Mouse (Mus musculus): Measurements from ENCODE around the gene Mfsd2a.
A peak's percentile ranks its signal among the peaks of the same experiment; 100 is the strongest.
"Not testable (repeated sequence)": the region's sequence is repeated elsewhere in the genome, so short reads cannot be mapped to it uniquely, and the experiment has no call there.

Mfsd2a gene

GRCm38 (mm10) chr4:122961100-122961567 lies at the start of gene Mfsd2a:
Mfsd2a (minus strand) TSS chr4:122961188.
- peak; percentile 64 for ATAC-seq (ENCODE audit: low TSS enrichment)

DNA sequence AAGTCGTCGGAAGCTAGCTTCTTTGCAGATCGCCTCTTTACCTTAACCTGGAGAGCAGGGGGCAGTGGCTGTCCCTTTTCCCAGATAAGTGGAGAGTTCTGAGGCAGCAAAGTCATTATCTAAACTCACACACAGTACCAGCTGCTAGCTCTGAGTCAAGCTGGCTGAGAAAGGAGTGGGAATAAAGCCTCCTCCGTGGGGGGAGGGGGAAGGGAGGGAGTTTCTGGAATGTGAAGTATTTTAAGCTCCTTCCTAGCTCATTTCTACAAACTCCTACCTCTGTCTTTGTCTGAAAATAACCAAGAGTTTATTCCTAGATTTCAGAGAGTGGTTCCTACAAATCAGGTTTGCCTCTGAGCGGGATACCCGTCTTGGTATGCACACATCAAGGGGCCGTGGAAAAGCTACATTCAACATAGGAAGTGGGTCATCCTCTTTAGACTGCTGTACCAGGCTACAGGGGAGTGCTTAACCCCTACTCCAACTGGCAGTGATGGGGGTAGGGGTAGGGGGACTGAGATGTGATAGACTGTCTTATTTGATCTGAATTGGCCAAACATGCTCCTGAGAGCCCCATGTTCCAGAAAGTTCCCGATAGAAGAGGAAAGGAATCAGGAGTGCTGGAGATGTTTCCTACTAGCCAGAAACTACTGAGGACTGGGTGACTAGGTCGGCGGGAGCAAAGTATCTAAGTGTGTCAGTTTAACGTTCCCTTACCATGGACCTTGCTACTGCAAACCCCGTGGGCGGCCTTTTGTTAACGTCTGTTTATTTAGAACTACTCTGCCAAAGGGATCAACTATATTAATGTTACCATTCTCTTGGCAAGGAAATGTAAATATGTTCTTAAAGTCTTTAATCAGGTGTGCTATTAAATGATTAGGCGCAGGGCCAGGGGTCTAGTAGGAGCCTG lies 44.3 kb upstream of the Mfsd2a start:
- peak; percentile 96 for ATAC-seq (ENCODE audit: low TSS enrichment)

DNA sequence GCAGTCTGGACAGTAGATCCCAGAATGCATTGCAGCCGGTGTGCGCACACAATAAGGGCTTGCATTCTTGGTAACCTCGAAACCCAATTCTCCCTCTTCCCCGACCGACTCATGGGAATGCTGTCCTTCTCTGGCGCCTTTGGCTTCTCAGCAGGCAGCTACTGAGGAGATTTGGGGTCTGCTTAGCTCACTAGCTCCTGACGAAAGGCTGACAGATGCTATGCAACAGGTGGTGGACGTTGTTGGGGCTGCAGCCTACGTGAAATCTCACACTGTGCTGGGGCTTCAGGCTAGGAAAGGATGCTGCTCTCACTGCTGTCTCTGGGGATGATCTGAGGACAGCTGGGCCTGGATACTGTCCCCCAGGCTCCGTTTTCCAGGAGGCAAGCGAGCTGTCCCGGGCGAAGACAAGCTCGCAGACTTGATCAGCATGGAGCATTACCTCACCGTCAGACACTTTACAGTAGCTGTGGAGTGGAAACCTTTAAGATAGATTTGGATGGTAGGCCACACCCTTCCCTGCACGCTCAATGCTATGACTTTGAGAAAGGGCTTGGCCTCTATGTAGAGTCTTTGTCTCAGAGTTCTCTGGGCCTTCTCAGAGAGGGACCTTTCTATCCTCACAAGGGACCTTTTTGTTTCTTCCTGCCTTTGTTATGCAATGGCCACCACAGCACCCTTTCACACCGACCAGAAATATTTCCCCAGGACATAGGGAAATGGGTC lies 39.8 kb upstream of the Mfsd2a start:
- no peak for ATAC-seq (ENCODE audit: low TSS enrichment)

GRCm38 (mm10) chr4:123000130-123000529 lies 39.1 kb upstream of the Mfsd2a start:
- no peak for ATAC-seq (ENCODE audit: low TSS enrichment)

DNA sequence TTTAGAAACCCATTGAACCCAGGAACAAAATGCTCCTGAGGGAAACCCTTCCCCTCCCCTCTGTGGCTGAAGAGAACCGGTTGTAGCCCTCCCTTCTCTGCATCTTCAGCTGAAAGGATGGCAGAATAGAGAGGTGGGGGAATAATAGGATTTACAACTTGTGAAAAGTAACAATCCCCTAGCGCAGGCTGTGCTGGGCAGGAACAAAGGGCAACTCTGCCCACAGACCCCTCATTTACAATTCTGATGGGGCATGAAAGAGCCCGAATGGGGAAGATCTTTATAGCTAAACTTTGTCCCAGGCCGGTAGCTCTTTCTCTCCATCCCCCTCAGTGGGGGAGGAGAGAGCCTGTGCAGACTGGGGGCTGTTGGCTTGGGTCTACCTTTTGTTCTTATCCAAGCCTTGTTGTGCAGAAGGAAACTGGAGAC lies 38.3 kb upstream of the Mfsd2a start:
- ATAC-seq (ENCODE audit: low TSS enrichment) = no peak

DNA sequence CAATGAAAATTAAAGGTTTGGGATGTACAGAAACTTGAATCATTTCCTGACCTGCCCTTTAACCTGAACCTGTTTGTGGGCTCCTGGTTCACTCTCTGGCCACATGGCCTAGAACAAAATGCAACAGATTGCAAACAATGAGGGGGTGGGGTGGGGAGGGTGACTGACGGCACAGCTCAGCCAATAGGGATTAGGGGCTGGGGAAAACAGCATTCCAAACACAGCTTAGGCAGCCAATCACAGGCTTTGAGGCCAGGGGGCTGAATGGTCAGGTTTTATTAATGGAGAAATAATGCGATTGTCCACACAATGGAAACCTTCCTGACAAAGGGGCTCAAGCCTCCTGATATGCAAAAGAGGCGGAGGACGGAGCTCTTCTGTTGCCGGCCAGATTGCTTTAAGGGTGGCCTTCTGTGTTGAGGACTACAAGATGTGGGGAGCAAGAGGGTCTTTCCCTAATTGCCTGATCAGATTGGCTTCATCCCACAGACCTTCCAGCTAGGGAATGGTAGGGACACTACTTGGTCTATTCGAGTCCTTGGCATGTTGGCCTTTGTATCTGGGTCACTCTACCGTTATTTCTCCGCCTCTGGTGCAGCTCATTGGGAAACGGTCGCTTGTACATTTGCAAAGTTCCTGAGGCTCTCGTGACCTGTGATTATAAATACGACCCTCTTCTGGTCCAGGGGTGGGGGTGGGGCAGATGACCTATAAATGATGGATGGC lies 37.7 kb upstream of the Mfsd2a start:
- no peak for ATAC-seq (ENCODE audit: low TSS enrichment)

DNA sequence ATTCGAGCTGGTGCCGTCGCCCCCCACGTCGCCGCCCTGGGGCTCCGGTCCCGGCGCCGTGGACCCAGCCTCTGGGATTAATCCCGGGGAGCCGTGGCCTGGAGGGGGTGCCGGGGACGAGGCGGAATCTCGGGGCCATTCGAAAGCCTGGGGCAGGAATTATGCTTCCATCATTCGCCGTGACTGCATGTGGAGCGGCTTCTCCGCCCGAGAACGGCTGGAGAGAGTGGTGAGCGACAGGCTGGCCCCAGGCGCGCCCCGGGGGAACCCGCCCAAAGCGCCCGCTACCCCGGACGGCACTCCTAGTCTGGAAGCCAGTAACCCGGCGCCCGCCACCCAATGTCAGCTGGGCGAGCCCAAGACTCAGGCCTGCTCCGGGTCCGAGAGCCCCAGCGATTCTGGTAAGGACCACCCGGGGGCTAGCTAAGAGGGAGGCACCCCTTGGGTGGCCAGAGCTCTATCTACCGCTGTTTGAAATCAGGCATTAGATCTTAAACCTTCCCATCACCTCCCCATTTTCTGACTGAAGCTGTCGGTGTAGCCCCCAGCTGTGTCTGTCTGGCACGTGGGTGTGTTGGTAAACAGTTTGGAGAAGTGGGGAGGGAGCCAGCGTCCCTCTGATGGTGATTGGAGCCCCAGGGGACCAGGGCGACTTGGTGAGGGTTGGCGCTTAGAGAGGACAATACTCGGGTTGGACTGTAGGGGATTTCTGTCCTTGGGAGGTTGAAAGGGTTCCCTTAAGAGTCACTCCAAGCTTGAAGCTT lies 35.8 kb upstream of the Mfsd2a start:
- 0 out of 2 replicates have a peak, but pooled peaks have one; percentile 15 for ATAC-seq (ENCODE audit: low TSS enrichment)

DNA sequence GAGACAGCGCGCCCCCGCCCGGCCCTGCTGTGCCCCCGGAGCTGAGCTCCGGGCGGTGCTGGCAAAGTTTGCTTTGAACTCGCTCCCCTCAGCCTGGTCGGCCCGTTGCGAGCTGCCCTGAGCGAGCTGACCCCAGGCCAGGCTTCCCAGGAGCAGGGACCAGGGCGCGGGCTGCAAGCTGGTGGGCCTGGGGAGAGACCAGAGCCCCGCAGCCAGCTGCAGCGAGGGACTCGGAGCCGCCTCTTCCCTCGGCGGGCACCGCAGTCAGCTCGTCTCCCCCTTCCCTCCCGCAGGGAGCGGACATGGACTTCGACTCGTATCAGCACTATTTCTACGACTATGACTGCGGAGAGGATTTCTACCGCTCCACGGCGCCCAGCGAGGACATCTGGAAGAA lies 35.2 kb upstream of the Mfsd2a start:
- peak; percentile 16; the same call in 1 of the 2 replicates for ATAC-seq (ENCODE audit: low TSS enrichment)

- peak; percentile 85 for ATAC-seq (ENCODE audit: low TSS enrichment)
These were observed 34.6 kb upstream of the Mfsd2a start, which contains the start of gene Mycl for GRCm38 (mm10) chr4:122995404-122996220. Mycl (plus strand) TSS chr4:122995652.

GRCm38 (mm10) chr4:122992276-122992675 lies 31.3 kb upstream of the Mfsd2a start:
- ATAC-seq (ENCODE audit: low TSS enrichment) = no peak

DNA sequence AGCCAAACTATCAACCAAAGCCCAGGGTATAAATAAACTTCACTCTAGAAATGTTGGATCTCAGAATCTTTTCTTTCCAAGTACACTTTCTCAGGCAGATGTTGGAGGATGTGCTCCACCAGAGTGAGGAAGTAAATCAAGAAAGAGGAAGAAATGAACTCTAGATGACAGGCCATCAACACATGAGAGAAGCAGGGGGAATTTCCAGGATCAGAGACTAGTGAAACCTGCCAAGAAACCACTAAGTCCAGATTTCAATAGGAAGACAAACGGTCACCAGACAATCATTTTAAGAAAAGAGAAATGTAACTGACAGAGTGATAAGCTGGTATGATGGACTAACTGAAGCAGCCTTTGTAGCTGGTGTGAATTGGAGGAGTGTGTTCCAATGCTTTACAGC lies 30.2 kb upstream of the Mfsd2a start:
- no peak for ATAC-seq (ENCODE audit: low TSS enrichment)

DNA sequence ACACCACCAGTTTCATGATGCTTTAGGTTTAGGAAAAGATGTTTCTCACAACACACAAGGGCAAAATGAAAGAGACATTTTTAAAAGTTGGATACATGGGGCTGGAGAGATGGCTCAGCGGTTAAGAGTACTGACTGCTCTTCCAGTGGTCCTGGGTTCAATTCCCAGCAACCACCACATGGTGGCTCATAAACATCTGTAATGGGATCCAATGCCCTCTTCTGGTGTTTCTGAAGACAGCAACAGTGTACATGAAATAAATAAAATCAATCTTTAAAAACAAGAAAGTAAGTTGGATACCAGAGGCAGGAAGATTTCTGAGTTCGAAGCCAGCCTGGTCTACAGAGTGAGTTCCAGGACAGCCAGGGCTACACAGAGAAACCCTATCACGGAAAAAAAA lies 27.0 kb upstream of the Mfsd2a start:
- not testable (repeated sequence) for ATAC-seq (ENCODE audit: low TSS enrichment)

GRCm38 (mm10) chr4:122987421-122987820 lies 26.4 kb upstream of the Mfsd2a start:
- ATAC-seq (ENCODE audit: low TSS enrichment) = no peak

DNA sequence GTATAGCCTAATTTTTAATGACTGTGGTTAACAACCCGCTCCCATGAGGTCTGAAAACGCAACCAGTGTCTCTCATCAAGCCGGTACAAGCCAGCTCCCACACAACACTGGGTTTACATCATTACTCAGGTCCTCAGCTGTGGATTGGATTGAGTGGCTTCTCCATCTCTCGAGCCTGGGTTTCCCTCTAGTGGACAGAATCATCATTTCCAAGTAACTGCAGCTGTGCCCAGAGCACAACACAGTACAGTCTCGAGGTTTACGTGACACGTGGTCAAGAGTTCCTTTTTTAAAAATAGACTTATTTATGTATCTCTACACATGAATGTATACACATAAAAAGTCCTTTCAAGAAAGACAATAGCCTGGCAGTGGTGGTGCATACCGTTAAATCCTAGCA lies 24.1 kb upstream of the Mfsd2a start:
- ATAC-seq (ENCODE audit: low TSS enrichment) = peak; percentile 99

DNA sequence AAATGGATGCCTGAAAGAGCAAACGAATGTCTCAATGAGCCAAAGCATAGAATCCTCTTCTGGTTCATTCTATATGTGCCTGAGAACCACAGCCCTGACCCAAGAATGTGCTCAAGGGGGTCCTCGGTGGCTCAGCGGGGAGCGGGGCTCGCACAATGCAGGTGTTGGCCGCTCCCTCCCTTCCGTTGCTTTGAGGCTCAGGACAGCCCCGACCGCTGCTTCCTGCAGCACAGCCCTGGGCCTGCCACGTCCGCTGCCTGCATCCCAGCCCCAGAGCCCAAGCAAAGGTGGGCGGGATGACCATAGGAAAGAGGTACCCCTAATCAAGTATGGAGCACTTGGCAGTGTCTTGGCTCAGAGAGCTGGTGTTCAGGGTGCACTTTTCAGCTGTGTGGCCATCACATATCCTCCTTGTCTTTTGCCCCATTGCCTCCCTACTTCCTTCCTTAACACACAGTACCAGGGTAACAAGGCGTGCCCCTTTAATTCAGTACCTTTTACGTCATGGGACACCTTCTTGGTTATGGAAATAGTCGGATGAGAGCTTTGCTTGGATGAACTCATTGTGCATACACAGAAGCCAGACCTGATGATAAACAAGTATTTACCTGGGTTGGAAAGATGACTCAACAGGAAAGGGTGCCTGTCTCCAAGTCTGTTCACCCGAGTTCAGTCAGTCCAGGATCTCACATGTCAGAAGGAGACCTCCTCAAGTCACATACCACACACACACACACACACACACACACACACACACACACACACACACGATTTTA lies 22.7 kb upstream of the Mfsd2a start:
- no peak for ATAC-seq (ENCODE audit: low TSS enrichment)

GRCm38 (mm10) chr4:122982537-122982936 lies 21.5 kb upstream of the Mfsd2a start:
- no peak for ATAC-seq (ENCODE audit: low TSS enrichment)

- ATAC-seq (ENCODE audit: low TSS enrichment) = no peak
These were observed 20.9 kb upstream of the Mfsd2a start for GRCm38 (mm10) chr4:122981930-122982329.

DNA sequence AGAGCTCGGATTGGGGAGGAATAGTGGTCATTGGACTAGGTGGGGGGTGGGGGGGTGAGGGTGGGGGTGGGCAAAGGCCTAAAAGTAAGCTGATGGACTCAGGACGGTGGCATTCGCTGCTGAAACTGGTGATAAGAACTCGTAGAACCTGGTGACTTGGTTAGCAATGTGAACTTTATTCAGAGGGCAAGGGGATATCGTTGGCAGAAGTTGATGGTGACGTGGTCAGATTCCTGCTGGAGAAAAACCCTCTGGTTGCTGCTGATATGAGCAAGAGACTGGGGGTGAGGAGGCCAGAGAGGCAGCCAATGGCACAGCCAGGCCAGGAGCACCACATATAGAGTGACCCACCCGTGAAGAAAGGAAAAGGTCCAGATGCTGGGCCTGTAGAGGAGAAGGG lies 20.2 kb upstream of the Mfsd2a start:
- no peak for ATAC-seq (ENCODE audit: low TSS enrichment)

DNA sequence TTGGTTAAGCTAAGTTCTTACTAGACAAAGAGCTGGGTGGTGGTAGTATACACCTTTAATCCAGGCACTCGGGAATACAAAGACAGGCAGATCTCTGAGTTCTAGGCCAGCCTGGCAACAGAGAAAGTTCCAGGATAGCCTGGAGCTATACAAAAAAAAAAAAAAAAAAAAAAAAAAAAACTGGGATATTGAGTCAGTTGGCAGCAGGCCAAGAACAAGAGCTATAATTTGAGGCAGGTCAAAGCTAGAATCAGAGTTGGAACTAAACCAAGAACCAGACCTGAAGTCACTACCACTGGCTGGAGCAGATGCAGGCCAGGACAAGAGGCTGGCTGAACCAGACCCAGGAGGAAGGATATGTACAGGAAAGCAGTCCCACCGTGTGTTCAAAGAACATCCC lies 19.7 kb upstream of the Mfsd2a start:
- no peak for ATAC-seq (ENCODE audit: low TSS enrichment)

- no peak for ATAC-seq (ENCODE audit: low TSS enrichment)
These were observed 18.8 kb upstream of the Mfsd2a start for GRCm38 (mm10) chr4:122979826-122980225.

Data from frontal cortex, adult (tissue).